Mouse (Mus musculus) lung, adult 2 months (tissue): Measurements from ENCODE around the gene Hyal3.
A peak's percentile ranks its signal among the peaks of the same experiment; 100 is the strongest.

ENCODE experiments used
- CTCF ChIP-seq: fragments of 200-500 bp; IDR thresholded peaks from 2 replicates; pipeline ENCODE4 v1.5.1; 2011; ENCODE audit warnings: mild to moderate bottlenecking, low read length, control low read depth; ENCODE audit not compliant: insufficient read depth
- POLR2A ChIP-seq: fragments of 200-500 bp; IDR thresholded peaks from 2 replicates; pipeline ENCODE4 v1.6.1; 2011; ENCODE audit warnings: low read depth, mild to moderate bottlenecking, control low read depth, low read length, borderline replicate concordance; ENCODE audit errors: extremely low read depth

- no peak for TF ChIP-seq CTCF
- peak; percentile 20; the same call in 1 of the 2 replicates for TF ChIP-seq POLR2A
These were observed 51.9 kb downstream of the Hyal3 start for GRCm38 (mm10) chr9:107632478-107632877.
